Mouse (Mus musculus): ENCODE data around the gene 1700016H13Rik.
A peak's percentile ranks its signal among the peaks of the same experiment; 100 is the strongest.

1700016H13Rik gene

DNA sequence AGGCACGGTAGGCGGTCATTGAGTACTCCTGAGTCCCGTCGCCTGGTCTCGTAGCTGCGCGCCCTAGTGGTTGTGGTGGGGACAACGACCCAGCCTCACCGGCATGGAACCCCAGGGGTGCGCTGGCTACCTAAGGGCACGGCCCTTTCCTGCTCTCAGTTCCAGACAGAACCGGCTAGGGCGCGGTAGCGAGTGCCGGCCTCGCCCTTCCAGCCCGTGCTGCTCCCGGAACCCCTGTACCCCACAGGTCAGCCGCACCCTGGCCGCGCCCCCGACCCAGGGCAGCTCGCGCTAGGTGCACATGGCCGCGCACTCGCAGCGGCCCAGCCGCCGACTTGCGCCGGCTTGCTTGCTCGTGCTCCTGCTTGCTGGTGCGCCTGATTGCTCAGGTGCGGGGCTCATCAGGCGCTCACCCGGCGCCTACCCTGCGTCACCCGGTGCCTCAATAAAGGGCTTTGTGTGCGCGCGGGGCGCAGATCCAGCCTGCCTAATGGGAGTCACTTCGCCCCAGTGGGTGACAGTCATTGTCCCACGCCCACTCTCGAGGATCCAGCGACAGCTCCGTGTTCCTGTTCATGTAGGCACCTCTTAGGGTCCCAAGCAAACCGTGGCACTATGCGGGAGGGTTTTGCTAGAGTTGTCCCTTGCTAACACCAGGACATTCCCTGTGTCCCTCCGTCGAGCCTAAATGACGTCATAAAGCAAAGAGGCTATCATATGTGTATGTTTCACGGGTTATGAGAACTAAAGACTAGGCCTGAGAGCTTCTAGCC is at the start of gene 1700016H13Rik:
1700016H13Rik (minus strand) TSS at position 665 of the 773 bp plus-strand sequence.
- peak in 1 of 2 experiments; percentile 74 for DNase-seq (ENCODE audit: low spot score in 2 of 2)

- no peak for DNase-seq (ENCODE audit: low spot score in 2 of 2)
Measured at GRCm38 (mm10) chr5:103705331-103705730, 49.5 kb upstream of the 1700016H13Rik start.

DNA sequence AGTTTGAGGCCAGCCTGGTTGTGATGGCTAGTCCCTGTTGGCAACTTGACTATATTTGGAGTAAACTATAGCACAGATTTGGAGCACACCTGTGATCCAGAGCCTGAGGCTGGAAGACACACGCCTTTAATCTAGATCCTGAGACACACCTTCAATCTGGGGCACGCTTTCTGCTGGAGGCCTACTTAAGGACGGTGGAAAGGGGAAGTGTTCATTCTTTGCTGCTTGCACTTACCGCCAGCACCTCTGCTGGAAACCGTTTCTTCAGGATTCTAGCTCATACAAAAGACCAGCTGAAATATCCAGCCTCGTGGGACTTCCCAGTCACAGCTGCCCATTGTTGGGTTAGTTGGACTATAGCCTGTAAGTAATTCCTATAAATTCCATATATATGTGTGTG is 46.7 kb upstream of the 1700016H13Rik start:
- no peak for DNase-seq (ENCODE audit: low spot score in 2 of 2)

DNA sequence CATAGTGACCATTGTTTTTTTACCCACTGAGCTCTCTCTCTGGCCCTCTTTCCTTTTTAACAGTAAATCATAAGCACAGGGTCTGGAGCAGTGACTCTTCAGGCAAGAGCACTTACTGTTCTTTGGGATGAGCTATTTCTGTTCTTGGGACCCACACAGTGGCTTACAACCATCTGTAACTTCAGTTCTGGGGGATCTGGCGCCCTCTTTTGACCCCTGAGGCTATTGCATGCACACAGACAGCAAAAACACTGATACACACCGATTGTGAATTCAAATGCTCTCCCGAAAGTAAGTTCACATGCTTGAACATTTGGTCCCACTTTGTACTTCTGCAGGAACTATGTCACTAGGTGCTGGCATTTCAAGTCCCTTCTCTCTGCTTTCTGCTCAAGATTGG is 45.7 kb upstream of the 1700016H13Rik start:
- no peak for DNase-seq (ENCODE audit: low spot score in 2 of 2)

DNA sequence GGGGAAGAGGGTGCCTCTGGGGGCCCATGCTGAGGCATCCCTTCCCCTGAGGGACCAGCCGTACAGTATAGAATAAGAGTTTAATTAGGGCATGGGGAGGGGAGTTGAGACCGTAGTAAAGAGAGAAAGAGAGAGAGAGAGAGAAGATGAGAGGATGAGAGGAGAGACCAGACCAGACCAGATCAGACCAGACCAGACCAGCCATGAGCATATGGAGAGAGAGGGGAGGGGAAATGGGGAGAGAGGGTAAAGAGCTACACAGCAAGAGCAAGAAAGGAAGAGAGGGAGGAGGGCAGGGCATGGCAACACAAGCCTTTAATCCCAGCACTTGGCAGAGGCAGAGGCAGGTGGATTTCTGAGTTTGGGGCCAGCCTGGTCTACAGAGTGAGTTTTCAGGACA is 44.9 kb upstream of the 1700016H13Rik start:
- DNase-seq (ENCODE audit: low spot score in 2 of 2) = no peak

GRCm38 (mm10) chr5:103699537-103699936 is 43.7 kb upstream of the 1700016H13Rik start:
- DNase-seq (ENCODE audit: low spot score in 2 of 2) = no peak

- no peak for DNase-seq (ENCODE audit: low spot score in 2 of 2)
Measured at GRCm38 (mm10) chr5:103698577-103698976, 42.8 kb upstream of the 1700016H13Rik start.

GRCm38 (mm10) chr5:103697875-103698491 is 42.2 kb upstream of the 1700016H13Rik start:
- DNase-seq (ENCODE audit: low spot score in 2 of 2) = no peak

DNA sequence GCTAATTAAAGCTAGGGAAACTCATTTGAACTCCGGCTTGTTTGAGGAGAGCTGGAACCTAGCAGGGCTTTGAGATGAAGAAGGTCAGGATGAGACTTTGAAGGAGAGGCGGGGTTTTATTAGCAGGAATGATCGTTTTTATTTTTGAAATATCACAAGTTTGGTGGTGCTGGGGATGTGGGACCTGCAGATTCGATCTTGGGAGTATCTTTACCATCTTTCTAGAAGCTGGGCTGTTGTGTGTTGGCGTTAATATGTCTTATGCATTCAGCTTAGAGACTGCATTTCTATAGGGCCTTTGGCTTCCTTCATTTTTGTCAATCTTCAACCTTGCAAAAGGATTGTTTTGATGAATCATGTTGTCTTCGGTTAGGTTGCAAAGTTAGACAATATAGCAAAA is 38.3 kb upstream of the 1700016H13Rik start:
- DNase-seq (ENCODE audit: low spot score in 2 of 2) = no peak

GRCm38 (mm10) chr5:103693041-103693641 is 37.3 kb upstream of the 1700016H13Rik start:
- DNase-seq (ENCODE audit: low spot score in 2 of 2) = peak in 1 of 2 experiments; percentile 21

GRCm38 (mm10) chr5:103692531-103693040 is 36.8 kb upstream of the 1700016H13Rik start:
- no peak for DNase-seq (ENCODE audit: low spot score in 2 of 2)

DNA sequence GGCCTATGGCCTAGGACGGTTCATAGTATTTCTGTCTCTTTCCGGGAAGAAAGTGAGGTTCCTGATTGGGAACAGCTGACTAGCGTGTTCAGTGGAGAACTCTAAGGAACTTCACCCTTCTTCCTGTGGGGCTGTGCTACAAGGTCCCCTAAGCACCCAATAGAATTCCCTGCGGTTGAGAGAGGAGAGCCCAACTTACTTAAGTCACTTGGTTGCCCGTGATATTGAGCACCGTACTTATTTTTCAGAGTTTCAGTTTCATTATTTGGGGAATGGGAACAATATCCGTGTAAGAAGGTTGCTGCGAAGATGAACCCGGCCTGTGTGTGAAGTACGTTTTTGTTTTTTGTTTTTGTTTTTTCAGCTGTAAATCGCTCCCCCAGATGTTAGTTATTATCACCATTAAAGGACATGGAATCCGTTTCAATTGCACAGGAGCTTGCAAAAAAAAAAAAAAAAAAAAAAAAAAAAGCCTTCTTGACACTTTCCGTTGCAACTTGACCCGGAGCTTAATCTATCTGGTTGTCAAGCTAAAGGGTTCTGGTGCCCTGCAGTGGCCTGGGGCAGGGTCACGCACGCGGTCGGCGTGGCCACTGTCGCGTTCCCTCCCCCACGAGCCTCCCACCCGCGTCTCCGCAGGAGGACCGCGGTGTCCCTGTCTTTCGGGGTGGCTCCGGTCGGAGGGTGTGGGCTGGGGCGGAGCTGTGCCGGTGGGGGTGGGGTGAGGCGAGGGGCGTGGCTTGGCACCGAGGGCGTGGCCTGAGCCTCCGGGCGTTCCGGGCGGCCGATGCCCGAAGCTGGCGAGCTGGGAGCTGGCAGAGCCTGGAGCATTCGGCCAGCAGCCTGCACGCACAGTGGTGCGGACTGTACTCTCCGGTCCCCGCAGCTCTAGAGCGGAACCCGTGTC is 36.1 kb upstream of the 1700016H13Rik start, which contains the start of gene Aff1:
Aff1 (plus strand) TSS at position 751 of the 907 bp plus-strand sequence.
- DNase-seq (ENCODE audit: low spot score in 2 of 2) = peak; percentile 47 to 78

DNA sequence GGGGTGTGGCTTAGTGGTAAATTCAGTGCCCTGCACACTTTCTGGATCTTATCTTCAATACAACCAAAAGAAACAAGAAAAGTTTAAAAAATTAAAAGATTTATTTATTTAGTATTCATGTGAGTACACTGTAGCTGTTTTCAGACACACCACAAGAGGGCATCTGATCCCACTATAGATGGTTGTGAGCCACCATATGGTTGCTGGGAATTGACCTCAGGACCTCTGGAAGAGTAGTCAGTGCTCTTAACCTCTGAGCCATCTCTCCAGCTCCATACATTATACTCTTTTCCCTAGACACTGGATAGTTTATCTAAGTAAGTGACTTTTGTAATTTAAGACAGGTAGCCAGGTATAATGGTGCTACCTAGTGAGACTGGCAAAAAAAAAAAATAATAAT is 35.4 kb upstream of the 1700016H13Rik start:
- DNase-seq (ENCODE audit: low spot score in 2 of 2) = no peak

DNA sequence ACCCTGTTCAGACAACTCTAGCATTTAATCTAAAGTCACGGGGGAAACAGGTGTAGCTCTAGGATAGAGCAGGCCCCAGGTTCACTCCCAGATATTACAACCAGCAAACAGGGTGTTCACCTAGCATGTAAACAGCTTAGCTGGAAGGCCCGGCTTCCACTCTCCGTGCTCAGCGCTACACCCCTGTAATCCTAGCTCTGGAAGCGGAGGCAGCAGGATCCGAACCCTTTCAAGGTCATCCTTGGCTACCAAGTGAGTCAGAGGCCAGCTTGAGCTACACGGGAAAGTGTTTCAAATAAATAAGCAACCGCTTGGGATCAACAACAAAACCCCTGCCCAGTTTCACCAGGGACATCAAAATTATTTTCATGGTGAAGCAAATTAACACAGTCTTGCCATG is 34.4 kb upstream of the 1700016H13Rik start:
- DNase-seq (ENCODE audit: low spot score in 2 of 2) = no peak

- DNase-seq (ENCODE audit: low spot score in 2 of 2) = no peak
Measured at GRCm38 (mm10) chr5:103689645-103690044, 33.8 kb upstream of the 1700016H13Rik start.

GRCm38 (mm10) chr5:103681824-103682223 is 26.0 kb upstream of the 1700016H13Rik start:
- DNase-seq (ENCODE audit: low spot score in 2 of 2) = no peak

GRCm38 (mm10) chr5:103680381-103680780 is 24.6 kb upstream of the 1700016H13Rik start:
- peak in 1 of 2 experiments; percentile 65 for DNase-seq (ENCODE audit: low spot score in 2 of 2)

- DNase-seq (ENCODE audit: low spot score in 2 of 2) = no peak
Measured at GRCm38 (mm10) chr5:103678974-103679373, 23.2 kb upstream of the 1700016H13Rik start.

- no peak for DNase-seq (ENCODE audit: low spot score in 2 of 2)
Measured at GRCm38 (mm10) chr5:103677894-103678293, 22.1 kb upstream of the 1700016H13Rik start.

DNA sequence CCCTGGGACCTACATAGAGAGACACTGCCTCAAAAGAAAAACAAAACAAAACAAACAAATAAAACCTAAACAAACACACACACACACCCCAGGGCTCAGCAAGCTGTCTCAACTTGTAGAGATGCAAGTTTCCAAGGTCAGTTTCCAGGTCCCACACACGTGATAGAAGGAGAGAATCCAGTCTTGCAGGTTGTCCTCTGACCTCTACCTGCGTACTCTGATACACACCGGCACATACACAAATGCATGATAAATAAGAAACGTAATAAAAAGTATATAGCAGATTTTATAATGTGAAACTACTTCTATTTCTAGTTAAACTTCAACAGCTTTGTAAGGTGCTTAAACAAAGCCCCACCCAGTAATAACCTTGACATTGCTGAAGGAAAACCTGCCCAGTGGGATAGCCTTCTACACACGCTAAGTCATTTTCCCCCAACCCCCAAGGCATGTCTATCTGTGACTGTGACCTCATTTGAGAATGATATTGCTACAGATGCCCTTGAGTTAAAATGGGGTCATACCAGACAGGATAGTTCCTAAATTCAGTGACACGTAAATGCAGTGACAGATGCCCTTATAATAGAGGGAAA is 20.6 kb upstream of the 1700016H13Rik start:
- DNase-seq (ENCODE audit: low spot score in 2 of 2) = no peak

DNA sequence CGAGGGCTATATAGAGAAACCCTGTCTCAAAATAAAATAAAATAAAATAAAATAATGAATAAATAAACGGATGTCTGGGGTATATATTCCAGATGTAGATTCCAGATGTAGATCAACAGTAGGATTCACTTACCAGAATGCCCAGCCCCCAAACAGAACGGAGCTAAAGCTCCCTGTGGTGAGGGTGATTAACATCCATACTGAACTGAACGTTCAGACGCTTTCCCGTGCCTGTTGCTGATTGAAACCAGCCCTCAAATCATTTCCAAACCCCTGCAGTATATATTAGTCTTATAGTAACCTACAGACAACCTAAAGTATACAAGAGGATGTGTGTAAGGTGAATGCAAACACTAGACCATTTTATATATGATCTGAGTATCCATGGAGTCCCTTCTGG is 18.7 kb upstream of the 1700016H13Rik start:
- no peak for DNase-seq (ENCODE audit: low spot score in 2 of 2)
